ENCODE assay signal across 20 mouse cellular contexts in genomic region chr2:171253194-171253593, GRCm38 (mm10).
DNase-seq lines count a peak whose midpoint lies in the region; ATAC-seq and TF ChIP-seq lines count a peak whose summit lies in the region.
"Had no signal": no experiment of that assay in that cellular context is flagged by ENCODE, and none has a peak within 500 bp of the region (broad histone marks: within the 10 kb centered on the region; RNA-seq: fewer than 3 reads in every experiment).

No protein-coding gene starts in this region.

- WGBS in forebrain, embryonic 14.5 days: 56% methylated on average over 10 of the region's 10 CpGs
- WGBS in forebrain, embryonic 10.5 days: 73% methylated on average over 10 of the region's 10 CpGs
- WGBS in hindbrain, embryonic 15.5 days: 53% methylated on average over 10 of the region's 10 CpGs
- WGBS in hindbrain, embryonic 11.5 days: 55% methylated on average over 10 of the region's 10 CpGs
- WGBS in midbrain, embryonic 14.5 days: 50% methylated on average over 10 of the region's 10 CpGs

- no peak for TF ChIP-seq CTCF in brain, embryonic 14.5 days (IDR thresholded peaks at IDR 0.05; ENCODE audit: borderline replicate concordance, extremely low read depth, insufficient read depth, insufficient read length)

- H3K36me3 ChIP-seq in forebrain, embryonic 14.5 days (ENCODE audit: control insufficient read depth, insufficient read depth, low read length): no peaks in the 10 kb centered on the region
- H3K36me3 ChIP-seq in forebrain, embryonic 10.5 days (replicated peaks): no peaks in the 10 kb centered on the region
- no peaks in the 10 kb centered on the region for H3K36me3 ChIP-seq in hindbrain, embryonic 15.5 days
- no peaks in the 10 kb centered on the region for H3K36me3 ChIP-seq in hindbrain, embryonic 11.5 days (ENCODE audit: control insufficient read depth, insufficient read depth, low read length)
- no peaks in the 10 kb centered on the region for H3K36me3 ChIP-seq in midbrain, embryonic 14.5 days (ENCODE audit: control insufficient read depth, insufficient read depth, low read length)
- H3K36me3 ChIP-seq: limb, embryonic 13.5 days; neural tube, embryonic 12.5 days had no signal

- no peak for TF ChIP-seq POLR2A in brain, embryonic 14.5 days (IDR thresholded peaks at IDR 0.05; ENCODE audit: borderline replicate concordance, extremely low read depth, insufficient read depth, insufficient read length, poor library complexity, severe bottlenecking)

- no peak for DNase-seq in forebrain, embryonic 14.5 days (ENCODE audit: low spot score)
- DNase-seq in forebrain, embryonic 10.5 days (ENCODE audit: extremely low spot score, low spot score): no peak
- no peak for DNase-seq in hindbrain, embryonic 11.5 days (ENCODE audit: low spot score)
- DNase-seq in brain, embryonic 14.5 days (ENCODE audit: low read depth): peak; percentile 55
- DNase-seq in midbrain, embryonic 14.5 days: peak; percentile 28
- DNase-seq in cerebellum, postnatal 14 days: no peak
- no peak for DNase-seq in cerebellum, postnatal 25 days
- DNase-seq: adrenal gland, postnatal 10 days; cerebellum, adult 8-10 months; gastrocnemius, postnatal 36 days; kidney, adult 8-10 months; kidney, postnatal 36 days; thymus, adult 18-20 months had no signal

- no peak overlapping the region for H3K4me3 ChIP-seq in forebrain, embryonic 14.5 days (ENCODE audit: low read depth, low read length)
- no peak overlapping the region for H3K4me3 ChIP-seq in forebrain, embryonic 10.5 days
- H3K4me3 ChIP-seq in hindbrain, embryonic 15.5 days: no peak overlapping the region
- no peak overlapping the region for H3K4me3 ChIP-seq in hindbrain, embryonic 11.5 days (ENCODE audit: low read depth, low read length)
- no peak overlapping the region for H3K4me3 ChIP-seq in midbrain, embryonic 14.5 days (replicated peaks; ENCODE audit: low read depth, low read length)
- H3K4me3 ChIP-seq: erythroblast, embryonic 14.5 days; limb, embryonic 13.5 days; neural tube, embryonic 12.5 days had no signal

- H3K4me2 ChIP-seq in forebrain, embryonic 14.5 days (ENCODE audit: low read length): 0 out of 2 replicates have a peak overlapping the region, but pooled peaks have one; percentile 16
- H3K4me2 ChIP-seq in hindbrain, embryonic 15.5 days: 0 out of 2 replicates have a peak overlapping the region, but pooled peaks have one; percentile 13
- H3K4me2 ChIP-seq in hindbrain, embryonic 11.5 days (replicated peaks; ENCODE audit: low read depth, low read length): no peak overlapping the region
- H3K4me2 ChIP-seq in midbrain, embryonic 14.5 days (ENCODE audit: low read length): no peak overlapping the region
- H3K4me2 ChIP-seq: limb, embryonic 13.5 days; neural tube, embryonic 12.5 days had no signal

- no peaks in the 10 kb centered on the region for H3K27me3 ChIP-seq in forebrain, embryonic 14.5 days (replicated peaks; ENCODE audit: control insufficient read depth, insufficient read depth, low read length)
- no peaks in the 10 kb centered on the region for H3K27me3 ChIP-seq in forebrain, embryonic 10.5 days (ENCODE audit: poor library complexity, severe bottlenecking)
- H3K27me3 ChIP-seq in hindbrain, embryonic 15.5 days: no peaks in the 10 kb centered on the region
- no peaks in the 10 kb centered on the region for H3K27me3 ChIP-seq in hindbrain, embryonic 11.5 days (ENCODE audit: control insufficient read depth, insufficient read depth, low read length)
- H3K27me3 ChIP-seq in midbrain, embryonic 14.5 days (ENCODE audit: control insufficient read depth, insufficient read depth, low read length): no peaks in the 10 kb centered on the region
- H3K27me3 ChIP-seq: CH12.LX; neural tube, embryonic 12.5 days had no signal

- no peaks in the 10 kb centered on the region for H3K9me3 ChIP-seq in forebrain, embryonic 14.5 days (replicated peaks; ENCODE audit: control insufficient read depth, low read length)
- H3K9me3 ChIP-seq in forebrain, embryonic 10.5 days: no peaks in the 10 kb centered on the region
- no peaks in the 10 kb centered on the region for H3K9me3 ChIP-seq in hindbrain, embryonic 15.5 days
- no peaks in the 10 kb centered on the region for H3K9me3 ChIP-seq in hindbrain, embryonic 11.5 days (ENCODE audit: control insufficient read depth, low read length)
- no peaks in the 10 kb centered on the region for H3K9me3 ChIP-seq in midbrain, embryonic 14.5 days (ENCODE audit: control insufficient read depth, low read length)
- H3K9me3 ChIP-seq: limb, embryonic 13.5 days; neural tube, embryonic 12.5 days had no signal

- H3K4me1 ChIP-seq in forebrain, embryonic 14.5 days (ENCODE audit: control insufficient read depth, insufficient read depth, low read length): no peaks in the 10 kb centered on the region
- 0 out of 2 replicates have a peak, but pooled peaks cover 4% of the 10 kb centered on the region for H3K4me1 ChIP-seq in forebrain, embryonic 10.5 days
- H3K4me1 ChIP-seq in hindbrain, embryonic 15.5 days (replicated peaks): no peaks in the 10 kb centered on the region
- no peaks in the 10 kb centered on the region for H3K4me1 ChIP-seq in hindbrain, embryonic 11.5 days (replicated peaks; ENCODE audit: control insufficient read depth, insufficient read depth, low read length)
- H3K4me1 ChIP-seq in midbrain, embryonic 14.5 days (ENCODE audit: control insufficient read depth, insufficient read depth, low read length): no peaks in the 10 kb centered on the region
- H3K4me1 ChIP-seq: neural tube, embryonic 12.5 days had no signal

- H3K27ac ChIP-seq in forebrain, embryonic 14.5 days (ENCODE audit: low read depth, low read length): no peak overlapping the region
- H3K27ac ChIP-seq in forebrain, embryonic 10.5 days: no peak overlapping the region
- no peak overlapping the region for H3K27ac ChIP-seq in hindbrain, embryonic 15.5 days (replicated peaks)
- H3K27ac ChIP-seq in hindbrain, embryonic 11.5 days (ENCODE audit: low read depth, low read length): no peak overlapping the region
- no peak overlapping the region for H3K27ac ChIP-seq in midbrain, embryonic 14.5 days (replicated peaks; ENCODE audit: low read depth, low read length)
- H3K27ac ChIP-seq: limb, embryonic 13.5 days; liver, embryonic 14.5 days; neural tube, embryonic 12.5 days had no signal

- ATAC-seq in forebrain, embryonic 14.5 days: 0 out of 2 replicates have a peak, but pooled peaks have one; percentile 42
- no peak for ATAC-seq in hindbrain, embryonic 15.5 days (ENCODE audit: low FRiP score, low read depth)
- ATAC-seq in hindbrain, embryonic 11.5 days (ENCODE audit: low FRiP score): no peak
- ATAC-seq in midbrain, embryonic 14.5 days (ENCODE audit: low FRiP score, low TSS enrichment): no peak
- ATAC-seq: inflammation-experienced regulatory T-cells, adult 6 months had no signal

- no peak overlapping the region for H3K9ac ChIP-seq in forebrain, embryonic 14.5 days (ENCODE audit: low read length)
- no peak overlapping the region for H3K9ac ChIP-seq in hindbrain, embryonic 15.5 days
- H3K9ac ChIP-seq in hindbrain, embryonic 11.5 days (ENCODE audit: low read depth, low read length): no peak overlapping the region
- H3K9ac ChIP-seq in midbrain, embryonic 14.5 days (replicated peaks; ENCODE audit: low read length): no peak overlapping the region
- H3K9ac ChIP-seq: limb, embryonic 13.5 days; liver, embryonic 14.5 days; neural tube, embryonic 12.5 days had no signal

Comparison
In these comparisons a context has a peak if more than half of its experiments do, and no peak if none do; other contexts are left out.
1. H3K4me2 ChIP-seq: peak in forebrain, embryonic 14.5 days (single experiment) and hindbrain, embryonic 15.5 days (single experiment); none in hindbrain, embryonic 11.5 days (single experiment) and midbrain, embryonic 14.5 days (single experiment).
2. DNase-seq: peak in brain, embryonic 14.5 days (single experiment) and midbrain, embryonic 14.5 days (single experiment); none in forebrain, embryonic 14.5 days (single experiment), forebrain, embryonic 10.5 days (single experiment), hindbrain, embryonic 11.5 days (single experiment), cerebellum, postnatal 14 days (0 of 2) and cerebellum, postnatal 25 days (0 of 2).